Mouse (Mus musculus) CH12.LX (cell line): Measurements from ENCODE around the gene Psma3.

Experiments
- CHD2 ChIP-seq: IDR thresholded peaks from 2 replicates; pipeline ENCODE4 v1.6.1; 2011; ENCODE audit warnings: low read length, improper control_type of control experiment
- CTCF ChIP-seq, 2 experiments: IDR thresholded peaks in 1 of 2; conservative IDR thresholded peaks in 1 of 2; 2 replicates each; pipeline ENCODE4 v1.5.1; 2011 to 2012; ENCODE audit warnings: low read depth in 2 of 2, low read length in 2 of 2, improper control_type of control experiment in 1 of 2, inconsistent platforms in 1 of 2, mild to moderate bottlenecking in 1 of 2, moderate library complexity in 1 of 2
- E2F4 ChIP-seq: IDR thresholded peaks from 2 replicates; pipeline ENCODE4 v1.6.1; 2011; ENCODE audit warnings: low read depth, low read length, improper control_type of control experiment; ENCODE audit not compliant: insufficient replicate concordance
- EP300 ChIP-seq: IDR thresholded peaks from 2 replicates; pipeline ENCODE4 v1.6.1; 2011; ENCODE audit warnings: low read length, improper control_type of control experiment
- HCFC1 ChIP-seq: IDR thresholded peaks from 2 replicates; pipeline ENCODE4 v1.6.1; 2012; ENCODE audit warnings: low read depth, mild to moderate bottlenecking, inconsistent platforms, low read length, improper control_type of control experiment
- KAT2A ChIP-seq: IDR thresholded peaks from 2 replicates; pipeline ENCODE4 v1.6.1; 2012; ENCODE audit warnings: low read length, improper control_type of control experiment, inconsistent platforms; ENCODE audit not compliant: insufficient replicate concordance
- NRF1 ChIP-seq: IDR thresholded peaks from 2 replicates; pipeline ENCODE4 v1.6.1; 2014; ENCODE audit warnings: low read depth, mild to moderate bottlenecking, inconsistent platforms, low read length, improper control_type of control experiment, moderate library complexity
- POLR2A ChIP-seq: IDR thresholded peaks from 2 replicates; pipeline ENCODE4 v1.6.1; 2011; ENCODE audit warnings: low read depth, mild to moderate bottlenecking, improper control_type of control experiment, low read length
- SMC3 ChIP-seq: IDR thresholded peaks from 2 replicates; pipeline ENCODE4 v1.6.1; 2011; ENCODE audit warnings: low read depth, low read length, improper control_type of control experiment
- TCF12 ChIP-seq: IDR thresholded peaks from 2 replicates; pipeline ENCODE4 v1.6.1; 2014; ENCODE audit warnings: low read depth, mild to moderate bottlenecking, inconsistent platforms, low read length, improper control_type of control experiment

GRCm38 (mm10) chr12:70984855-70985550 is 10.6 kb downstream of the Psma3 start:
- TF ChIP-seq HCFC1 (no peak), E2F4 (no peak), POLR2A (no peak), NRF1 (no peak), SMC3 (no peak), TCF12 (no peak), CTCF (conservative IDR thresholded peaks at IDR 0.05 in 1 of 2, IDR thresholded peaks at IDR 0.05 in 1 of 2; ENCODE audit: low read depth in 2 of 2, low read length in 2 of 2) (no peak), KAT2A (no peak), EP300 (no peak), CHD2 (no peak)
